Mouse (Mus musculus): ENCODE results near the gene C8a.

C8a gene

DNA sequence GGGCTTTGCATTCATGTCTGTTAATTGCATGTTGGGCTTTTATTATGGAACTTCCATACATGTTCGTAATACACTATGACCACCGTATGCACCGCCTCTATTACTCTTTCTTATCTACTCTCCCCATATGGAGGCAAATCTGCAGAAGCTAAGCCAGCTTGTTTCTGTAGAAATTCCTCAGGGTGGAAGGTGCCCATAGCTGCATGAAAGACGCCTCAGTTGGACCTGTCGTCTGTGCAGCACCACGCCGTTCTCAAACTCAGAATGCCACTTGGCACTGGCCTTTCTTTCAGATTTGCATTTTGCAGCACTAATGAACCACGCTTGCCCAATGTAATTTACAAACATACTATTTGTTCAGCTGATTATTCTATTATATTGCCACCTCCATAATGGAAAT, 106.6 kb downstream of the C8a start:
- no peak for DNase-seq (ENCODE audit: low read depth)

GRCm38 (mm10) chr4:104768190-104768589, 108.0 kb downstream of the C8a start:
- no peak for DNase-seq (ENCODE audit: low read depth)

DNA sequence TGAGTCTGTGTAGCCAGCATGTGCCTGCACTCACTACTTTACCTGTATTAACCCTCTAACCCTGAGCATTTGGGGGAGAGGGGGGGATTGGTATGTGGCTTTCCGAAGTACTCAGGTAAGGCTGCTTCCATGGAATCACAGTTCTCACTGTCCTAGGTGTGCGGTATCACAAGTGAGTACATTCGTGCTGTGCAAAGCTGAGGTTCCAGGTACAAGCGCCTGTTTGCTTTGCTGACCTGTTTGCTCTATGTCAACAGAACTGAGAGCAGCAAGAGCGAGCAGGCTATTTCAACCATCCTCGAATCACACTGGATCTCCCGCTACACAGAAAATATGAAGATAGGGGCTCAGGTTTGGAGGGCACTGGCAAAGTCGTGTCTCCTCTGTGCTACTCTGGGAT, 110.1 kb downstream of the C8a start, which contains the start of gene C8b:
TSS of gene C8b (plus strand) at position 253 of the 400 bp plus-strand sequence.
- DNase-seq (ENCODE audit: low read depth): no peak
